Mouse (Mus musculus): Measurements from ENCODE around the gene Chn2.

DNA sequence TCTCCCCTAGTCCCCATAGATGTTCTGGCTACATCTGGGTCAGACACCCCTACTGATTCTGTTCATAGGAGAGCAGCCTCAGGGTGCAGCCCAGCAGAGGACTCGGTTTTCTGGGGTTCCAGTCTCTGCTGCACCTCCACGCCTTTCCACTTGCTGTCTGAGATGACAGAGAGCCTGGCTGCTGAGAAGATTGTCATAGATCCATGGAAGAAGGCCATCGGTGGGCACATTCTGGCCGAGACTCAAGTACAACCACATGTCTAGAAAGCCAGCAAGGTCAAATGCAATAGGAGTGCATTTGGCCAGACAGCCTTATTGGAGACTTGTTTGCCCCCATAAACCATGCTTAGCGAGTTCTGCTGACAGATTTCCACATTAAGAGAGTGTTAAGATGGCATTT lies 81.5 kb downstream of the Chn2 start:
- TF ChIP-seq GATA1 (IDR thresholded peaks at IDR 0.05; ENCODE audit: low read length) (no peak), TAL1 (IDR thresholded peaks at IDR 0.05; ENCODE audit: low read length) (no peak)

Data from erythroblast, embryonic 14.5 days (primary cell).